Mouse (Mus musculus) heart, embryonic 12.5 days (tissue): ENCODE measurements around the gene Capn11. TPM values are rescaled to one million over a fixed set of nuclear protein-coding genes. Genes with fewer than 3 reads are reported as not detected.

Experiments used
- ATAC-seq: fragments of 200-750 bp; cut with Nextera tagmentation; 2 replicates; pipeline ENCODE4 v1.8.0; 2017; ENCODE audit warnings: moderate TSS enrichment, moderate library complexity; ENCODE audit not compliant: insufficient number of reproducible peaks, low FRiP score
- H3K27ac ChIP-seq: fragments of 300-500 bp; sonication (generic); 2 replicates; pipeline ENCODE4 v1.5.1; 2016; ENCODE audit warnings: mild to moderate bottlenecking, moderate library complexity; ENCODE audit not compliant: poor library complexity, severe bottlenecking
- H3K27me3 ChIP-seq: fragments of 300-500 bp; sonication (generic); replicated peaks from 2 replicates; pipeline ENCODE4 v1.6.1; 2016; ENCODE audit warnings: mild to moderate bottlenecking, moderate library complexity
- H3K36me3 ChIP-seq: fragments of 300-500 bp; sonication (generic); 2 replicates; pipeline ENCODE4 v1.6.1; 2016; ENCODE audit warnings: mild to moderate bottlenecking, moderate library complexity
- H3K4me1 ChIP-seq: fragments of 300-500 bp; sonication (generic); replicated peaks from 2 replicates; pipeline ENCODE4 v1.6.1; 2016; ENCODE audit warnings: mild to moderate bottlenecking
- H3K4me2 ChIP-seq: fragments of 300-500 bp; sonication (generic); 2 replicates; pipeline ENCODE4 v1.6.1; 2016; ENCODE audit warnings: mild to moderate bottlenecking, moderate library complexity
- H3K4me3 ChIP-seq: fragments of 300-500 bp; sonication (generic); 2 replicates; pipeline ENCODE4 v1.5.1; 2016; ENCODE audit warnings: mild to moderate bottlenecking
- H3K9ac ChIP-seq: fragments of 300-500 bp; sonication (generic); 2 replicates; pipeline ENCODE4 v1.6.1; 2016; ENCODE audit warnings: mild to moderate bottlenecking, moderate library complexity
- H3K9me3 ChIP-seq: fragments of 300-500 bp; sonication (generic); replicated peaks from 2 replicates; pipeline ENCODE4 v1.6.1; 2016; ENCODE audit warnings: mild to moderate bottlenecking, moderate library complexity
- WGBS: fragments of 180-500 bp; shearing (Covaris S2); methylation state at CpG from one replicate; pipeline ENCODE4 v1.1.7; 2016; 5-methylcytosine and 5-hydroxymethylcytosine counted together
- polyA plus RNA-seq: library from polyadenylated mRNA; unstranded; fragments of >200 nt; fragmentation: Nextera tagmentation; extraction: Ambion mirVana; gene quantifications from 2 replicates; pipeline ENCODE4 v1.2.1, GENCODE M21; 2016

Gene Capn11
- polyA plus RNA-seq, 1 experiment from 2014 or later: 0.56 TPM

DNA sequence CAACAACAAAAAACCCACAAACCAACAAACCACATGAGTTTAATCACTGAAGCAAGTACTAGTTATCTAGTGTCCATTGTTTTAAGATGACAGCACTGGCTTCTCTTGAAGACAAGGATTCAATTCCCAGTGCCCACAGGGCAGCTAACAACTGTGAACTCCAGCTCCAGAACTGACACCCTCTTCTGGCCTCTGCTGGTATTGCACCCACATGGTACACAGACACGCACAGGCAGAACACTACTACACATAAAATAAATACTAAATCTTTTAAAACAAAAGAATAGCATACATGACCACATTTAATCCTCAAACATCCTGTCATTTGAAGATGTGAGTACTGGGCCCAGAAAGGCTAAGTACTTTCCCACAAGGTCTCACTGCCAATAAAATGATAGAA is 22.5 kb upstream of the Capn11 start:
- ATAC-seq: no peak
- H3K9me3 ChIP-seq: no peaks in the 10 kb centered on the region
- H3K4me3 ChIP-seq: no peak overlapping the region
- no peaks in the 10 kb centered on the region for H3K27me3 ChIP-seq
- peaks cover 14% of the 10 kb centered on the region for H3K36me3 ChIP-seq
- H3K4me2 ChIP-seq: no peak overlapping the region
- WGBS: 92% methylated on average over 1 of the region's 1 CpGs
- H3K9ac ChIP-seq: no peak overlapping the region
- peaks cover 16% of the 10 kb centered on the region for H3K4me1 ChIP-seq
- H3K27ac ChIP-seq: no peak overlapping the region

DNA sequence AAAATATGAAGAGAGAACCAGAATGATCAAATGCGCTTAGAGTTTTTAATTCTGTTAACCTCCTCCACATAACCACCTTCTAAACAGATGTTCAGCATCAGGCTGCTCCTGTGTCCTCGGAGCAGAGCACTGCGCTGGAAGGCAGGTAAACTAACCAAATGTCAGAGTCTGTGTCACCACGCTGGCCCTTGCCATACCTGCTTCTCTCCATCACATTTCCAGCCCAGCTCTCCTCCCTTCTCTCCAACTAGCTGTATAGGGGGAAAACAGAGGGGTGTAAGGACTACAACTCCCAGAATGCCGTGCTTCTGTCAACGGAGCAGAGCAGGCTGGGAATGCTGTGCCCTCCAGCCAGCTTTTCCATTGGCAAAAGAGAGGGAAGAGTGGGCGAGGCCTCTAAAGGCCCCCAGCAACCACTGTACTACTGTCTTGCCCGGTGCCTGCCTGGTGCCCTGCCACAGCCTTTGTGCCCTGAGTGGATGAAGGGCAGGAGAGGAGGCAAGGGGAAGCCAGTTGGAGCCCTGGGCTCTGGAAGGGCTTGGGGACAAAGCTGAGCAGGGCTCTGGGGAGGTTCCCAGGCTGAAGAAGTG is 21.4 kb upstream of the Capn11 start:
- no peaks in the 10 kb centered on the region for H3K27me3 ChIP-seq

DNA sequence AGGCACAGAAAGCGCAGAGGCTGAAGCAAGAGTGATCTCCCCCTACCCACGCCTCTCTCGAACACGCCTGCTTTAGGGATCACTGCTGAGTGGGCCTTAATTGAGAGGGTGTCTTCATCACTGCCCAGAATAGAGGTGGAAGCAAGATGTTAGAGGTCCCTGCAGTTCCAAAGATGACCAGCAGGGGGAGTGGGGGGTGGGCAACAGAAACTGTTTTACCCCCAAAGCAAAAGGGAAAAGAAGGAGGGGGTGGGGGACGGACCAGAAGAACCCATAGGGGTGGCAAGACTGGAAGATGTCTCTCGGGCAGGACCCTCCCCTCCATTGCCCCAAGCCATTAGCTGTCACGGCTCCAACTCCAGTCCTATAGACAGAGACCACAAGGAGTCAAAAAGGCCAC is 19.0 kb upstream of the Capn11 start:
- H3K36me3 ChIP-seq: peaks cover 45% of the 10 kb centered on the region
- no peak overlapping the region for H3K4me2 ChIP-seq
- H3K9ac ChIP-seq: no peak overlapping the region
- ATAC-seq: no peak
- no peaks in the 10 kb centered on the region for H3K9me3 ChIP-seq
- H3K4me3 ChIP-seq: no peak overlapping the region
- H3K4me1 ChIP-seq: peaks cover 7% of the 10 kb centered on the region
- H3K27ac ChIP-seq: no peak overlapping the region
- no peaks in the 10 kb centered on the region for H3K27me3 ChIP-seq
- 33% methylated on average over 7 of the region's 7 CpGs for WGBS

More for the DNA sequence above, 21.4 kb upstream of the Capn11 start:
- WGBS: 46% methylated on average over 8 of the region's 8 CpGs
- Histone ChIP-seq H3K4me2 (peak overlapping the region; percentile 59), H3K9ac (peak overlapping the region; percentile 68), H3K4me1 (peaks cover 16% of the 10 kb centered on the region), H3K27ac (peak overlapping the region; percentile 71), H3K9me3 (no peaks in the 10 kb centered on the region), H3K36me3 (peaks cover 24% of the 10 kb centered on the region), H3K4me3 (peak overlapping the region; percentile 21)
- peak; percentile 70 for ATAC-seq

DNA sequence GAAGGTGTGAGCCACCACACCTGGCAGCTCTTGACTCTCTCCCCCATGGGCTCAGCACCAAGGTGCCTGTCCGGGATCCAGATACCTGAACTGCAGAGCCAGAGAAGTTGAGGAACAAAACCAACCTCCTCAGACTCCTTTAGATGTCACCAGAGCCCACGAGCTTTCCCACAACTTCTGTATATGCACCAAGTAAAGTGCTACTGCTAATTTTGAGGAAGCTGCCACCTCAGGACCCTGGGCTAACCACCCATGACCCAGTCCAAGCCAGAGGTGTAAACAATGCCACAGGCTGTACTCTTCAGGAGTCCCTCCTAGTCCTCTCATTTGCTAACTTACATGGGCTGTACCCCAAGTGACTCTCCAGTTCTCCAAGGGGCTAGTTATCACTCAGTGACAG is 13.5 kb upstream of the Capn11 start:
- H3K4me3 ChIP-seq: no peak overlapping the region
- H3K27me3 ChIP-seq: no peaks in the 10 kb centered on the region
- no peak overlapping the region for H3K27ac ChIP-seq
- H3K36me3 ChIP-seq: peaks cover 75% of the 10 kb centered on the region
- 88% methylated on average over 2 of the region's 2 CpGs for WGBS
- H3K9ac ChIP-seq: no peak overlapping the region
- no peaks in the 10 kb centered on the region for H3K4me1 ChIP-seq
- H3K9me3 ChIP-seq: no peaks in the 10 kb centered on the region
- no peak for ATAC-seq
- H3K4me2 ChIP-seq: no peak overlapping the region

DNA sequence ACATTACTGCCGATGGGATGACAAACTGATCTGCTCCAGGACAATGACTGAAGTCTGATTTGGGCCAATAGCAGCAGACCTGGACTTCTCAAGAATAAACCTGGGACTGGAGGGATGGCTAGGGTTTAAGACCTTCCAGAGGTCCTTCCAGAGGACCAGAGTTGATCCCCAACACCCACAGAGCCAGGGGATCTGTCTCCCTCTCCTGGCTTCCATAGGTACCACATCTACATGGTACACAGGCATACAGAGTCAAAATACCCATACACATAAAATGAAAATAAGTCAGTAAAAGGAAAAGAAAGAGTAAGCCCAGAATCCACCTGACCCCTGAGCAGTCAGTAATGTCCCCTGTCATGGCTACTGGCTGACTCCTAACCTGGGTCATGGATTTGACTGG is 12.7 kb upstream of the Capn11 start:
- no peak overlapping the region for H3K27ac ChIP-seq
- WGBS: 89% methylated on average over 1 of the region's 1 CpGs
- peaks cover 78% of the 10 kb centered on the region for H3K36me3 ChIP-seq
- no peaks in the 10 kb centered on the region for H3K4me1 ChIP-seq
- no peaks in the 10 kb centered on the region for H3K9me3 ChIP-seq
- H3K4me3 ChIP-seq: no peak overlapping the region
- no peak for ATAC-seq
- no peak overlapping the region for H3K9ac ChIP-seq
- H3K4me2 ChIP-seq: no peak overlapping the region
- H3K27me3 ChIP-seq: no peaks in the 10 kb centered on the region

DNA sequence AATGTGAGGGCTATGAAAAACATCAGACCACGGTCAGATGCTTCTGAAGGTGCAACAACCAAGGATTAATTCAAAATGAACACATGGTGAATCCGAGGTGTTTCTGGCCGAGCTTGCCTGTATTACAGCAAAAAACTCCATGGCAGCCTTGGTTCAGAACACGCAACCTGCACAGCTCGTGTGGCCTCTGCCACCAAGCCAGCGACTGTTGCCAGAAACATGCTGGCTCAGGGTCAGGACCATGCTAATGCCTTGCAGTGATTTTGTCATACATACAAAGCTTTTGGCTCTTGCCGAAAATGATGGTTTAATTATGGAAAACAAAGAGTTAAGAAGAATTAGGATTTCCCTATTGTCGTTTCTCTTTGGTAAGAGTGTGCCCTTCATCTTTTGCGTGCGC is 8.9 kb upstream of the Capn11 start:
- ATAC-seq: no peak
- no peak overlapping the region for H3K27ac ChIP-seq
- no peak overlapping the region for H3K4me3 ChIP-seq
- H3K27me3 ChIP-seq: no peaks in the 10 kb centered on the region
- H3K9ac ChIP-seq: no peak overlapping the region
- peaks cover 67% of the 10 kb centered on the region for H3K36me3 ChIP-seq
- no peaks in the 10 kb centered on the region for H3K9me3 ChIP-seq
- no peaks in the 10 kb centered on the region for H3K4me1 ChIP-seq
- no peak overlapping the region for H3K4me2 ChIP-seq
- WGBS: 89% methylated on average over 10 of the region's 10 CpGs

DNA sequence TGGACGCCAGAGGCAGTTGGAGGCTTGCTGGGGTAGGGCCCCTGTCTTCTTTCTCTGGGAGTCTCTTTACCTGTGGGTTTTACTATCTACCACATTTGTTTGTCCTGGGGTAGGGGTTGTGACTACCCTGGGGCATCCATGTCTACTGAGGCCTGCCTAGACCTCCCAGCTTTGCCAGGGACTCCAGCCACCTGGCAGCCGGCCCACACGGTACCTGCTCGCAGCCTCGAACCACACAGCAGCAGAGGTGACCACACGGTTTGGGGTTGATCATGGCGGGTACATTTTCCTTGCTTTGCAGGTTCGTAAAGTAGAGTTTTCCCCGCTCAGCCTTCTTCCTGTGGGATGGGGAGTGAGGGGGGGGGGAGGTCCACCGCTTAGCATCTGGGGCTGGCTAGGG is 8.4 kb upstream of the Capn11 start:
- ATAC-seq: no peak

DNA sequence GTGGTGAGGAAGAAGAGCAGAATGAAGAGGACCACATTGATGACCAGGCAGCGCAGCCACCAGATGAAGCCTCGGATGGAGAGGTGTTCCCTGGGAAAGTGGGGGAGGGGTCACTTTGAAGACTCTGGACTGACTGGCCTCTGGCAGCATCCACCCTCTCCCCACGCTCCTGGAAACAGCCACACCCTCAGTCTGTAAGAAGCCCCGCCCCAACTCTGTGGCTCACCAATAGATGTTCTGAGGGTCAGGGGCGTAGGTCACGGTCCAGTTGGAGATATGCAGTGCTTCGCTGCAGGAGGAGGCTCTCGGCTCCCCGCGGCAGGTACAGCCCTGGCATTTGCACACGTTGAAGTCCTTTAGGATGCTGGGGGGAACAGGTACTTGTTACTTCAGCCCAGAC is 7.0 kb upstream of the Capn11 start:
- Histone ChIP-seq H3K9me3 (no peaks in the 10 kb centered on the region), H3K4me3 (no peak overlapping the region), H3K27ac (no peak overlapping the region), H3K36me3 (peaks cover 72% of the 10 kb centered on the region), H3K4me2 (no peak overlapping the region), H3K9ac (no peak overlapping the region), H3K27me3 (no peaks in the 10 kb centered on the region), H3K4me1 (no peaks in the 10 kb centered on the region)
- 75% methylated on average over 11 of the region's 11 CpGs for WGBS
- ATAC-seq: no peak

More for the DNA sequence above, 8.4 kb upstream of the Capn11 start:
- no peak overlapping the region for H3K27ac ChIP-seq
- peaks cover 67% of the 10 kb centered on the region for H3K36me3 ChIP-seq
- H3K4me2 ChIP-seq: no peak overlapping the region
- H3K27me3 ChIP-seq: no peaks in the 10 kb centered on the region
- H3K9me3 ChIP-seq: no peaks in the 10 kb centered on the region
- no peak overlapping the region for H3K4me3 ChIP-seq
- H3K4me1 ChIP-seq: no peaks in the 10 kb centered on the region
- 90% methylated on average over 10 of the region's 10 CpGs for WGBS
- no peak overlapping the region for H3K9ac ChIP-seq

DNA sequence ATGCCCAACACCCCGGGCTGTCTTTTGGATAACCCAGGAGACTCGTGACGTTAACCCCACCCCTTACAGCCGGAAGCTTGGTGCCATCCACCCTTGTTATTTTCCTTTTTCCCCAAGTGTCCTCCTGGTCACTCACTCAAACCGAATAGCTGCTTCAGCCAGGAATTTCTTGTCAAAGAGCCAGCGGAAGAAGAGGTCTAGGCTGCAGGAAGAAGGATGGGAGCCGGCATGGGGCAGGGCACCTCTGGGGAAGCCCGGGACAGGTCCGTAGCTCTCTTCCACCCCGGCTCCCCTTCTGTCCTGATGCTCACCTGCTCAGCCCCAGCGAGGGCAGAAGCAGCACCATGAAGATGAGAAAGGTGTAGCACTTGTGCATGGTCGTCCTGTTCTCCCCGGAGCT is 5.5 kb upstream of the Capn11 start:
- H3K9ac ChIP-seq: no peak overlapping the region
- H3K27ac ChIP-seq: no peak overlapping the region
- ATAC-seq: no peak
- no peaks in the 10 kb centered on the region for H3K27me3 ChIP-seq
- H3K4me1 ChIP-seq: no peaks in the 10 kb centered on the region
- no peak overlapping the region for H3K4me3 ChIP-seq
- 82% methylated on average over 13 of the region's 13 CpGs for WGBS
- H3K36me3 ChIP-seq: peaks cover 61% of the 10 kb centered on the region
- H3K9me3 ChIP-seq: no peaks in the 10 kb centered on the region
- H3K4me2 ChIP-seq: no peak overlapping the region

DNA sequence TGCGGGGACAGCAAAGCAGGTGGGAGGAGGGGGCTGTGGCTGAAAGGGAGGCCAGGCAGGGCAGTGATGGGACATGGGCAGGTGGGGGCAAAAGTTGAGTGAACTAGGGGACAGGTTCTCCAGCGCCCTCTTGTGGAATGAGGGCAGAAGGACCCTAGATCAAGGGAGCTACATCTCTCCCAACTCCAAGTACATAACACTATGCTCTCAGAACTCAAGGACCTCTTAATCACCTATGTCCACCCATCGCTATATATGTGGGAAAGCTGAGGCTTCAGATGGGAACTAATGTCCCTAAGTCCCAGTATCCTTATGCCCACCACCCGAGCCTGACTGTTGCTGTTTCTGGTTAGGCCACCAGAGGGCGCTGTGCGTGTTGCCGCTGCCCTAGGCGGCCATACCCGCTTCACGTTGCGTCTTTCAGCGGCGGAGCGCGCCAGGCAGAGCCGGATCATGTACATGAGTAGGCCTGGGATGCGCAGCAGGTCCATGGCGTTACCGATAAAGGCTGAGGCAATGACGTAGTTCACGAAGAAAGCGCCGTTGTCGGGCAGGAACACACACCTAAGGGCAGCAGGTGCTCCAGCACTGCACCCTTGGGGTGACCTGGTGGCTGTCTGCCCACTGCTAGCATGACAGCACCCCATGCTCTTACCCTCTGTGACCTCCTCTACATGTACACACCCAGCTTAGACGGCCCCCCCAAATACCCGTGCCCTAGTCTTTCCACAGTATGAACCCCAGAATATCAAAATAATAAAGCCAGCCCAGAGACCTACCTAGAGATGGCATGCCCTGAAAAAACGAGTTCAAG is 4.2 kb upstream of the Capn11 start:
- Histone ChIP-seq H3K27me3 (no peaks in the 10 kb centered on the region), H3K9me3 (no peaks in the 10 kb centered on the region), H3K36me3 (peaks cover 53% of the 10 kb centered on the region), H3K4me1 (peaks cover 6% of the 10 kb centered on the region; the same call in 1 of the 2 replicates), H3K4me2 (peak overlapping the region; percentile 43), H3K27ac (no peak overlapping the region), H3K9ac (no peak overlapping the region), H3K4me3 (no peak overlapping the region)
- 26% methylated on average over 27 of the region's 27 CpGs for WGBS
- ATAC-seq: 0 out of 2 replicates have a peak, but pooled peaks have one; percentile 23

DNA sequence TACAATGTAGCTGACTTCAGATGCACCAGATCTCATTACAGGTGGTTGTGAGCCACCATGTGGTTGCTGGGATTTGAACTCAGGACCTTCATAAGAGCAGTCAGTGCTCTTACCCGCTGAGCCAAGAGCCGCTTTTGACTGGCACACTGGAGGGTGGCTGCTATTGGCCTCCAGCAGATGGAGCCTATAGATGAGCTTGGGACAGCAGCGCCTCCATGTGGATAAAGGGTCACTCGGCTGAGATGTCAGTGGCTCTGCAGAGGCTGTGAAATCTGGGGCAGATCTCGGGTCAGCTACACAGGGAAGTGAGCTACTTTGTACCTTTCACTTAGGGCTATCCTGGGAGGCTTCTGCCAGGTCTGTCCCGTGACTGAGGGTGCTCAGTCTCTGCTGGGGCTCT is 3.3 kb downstream of the Capn11 start:
- ATAC-seq: no peak
- Histone ChIP-seq H3K36me3 (no peaks in the 10 kb centered on the region; the same call in 1 of the 2 replicates), H3K27ac (no peak overlapping the region), H3K27me3 (no peaks in the 10 kb centered on the region), H3K4me3 (no peak overlapping the region), H3K4me2 (no peak overlapping the region), H3K9ac (no peak overlapping the region), H3K4me1 (peaks cover 6% of the 10 kb centered on the region; the same call in 1 of the 2 replicates), H3K9me3 (no peaks in the 10 kb centered on the region)
- 25% methylated on average over 6 of the region's 6 CpGs for WGBS
